Mouse (Mus musculus): Measurements from ENCODE around the gene 4930556J24Rik. TPM values are rescaled to one million over a fixed set of nuclear protein-coding genes. Genes with fewer than 3 reads are reported as not detected.
"Not testable (repeated sequence)": the region's sequence is repeated elsewhere in the genome, so short reads cannot be mapped to it uniquely, and the experiment has no call there.

Gene 4930556J24Rik
- total RNA-seq, 4 experiments from 2014 or later: 0.36 to 0.72 TPM; not detected in 2

GRCm38 (mm10) chr11:3974311-3974710 lies 2.3 kb downstream of the 4930556J24Rik start:
- DNase-seq (ENCODE audit: low spot score in 2 of 2): no peak

GRCm38 (mm10) chr11:3973081-3973480 lies 3.5 kb downstream of the 4930556J24Rik start:
- no peak for DNase-seq (ENCODE audit: low spot score in 2 of 2)

- no peak for DNase-seq (ENCODE audit: low spot score in 2 of 2)
Observed at GRCm38 (mm10) chr11:3970361-3970760, 6.2 kb downstream of the 4930556J24Rik start.

- no peak for DNase-seq (ENCODE audit: low spot score in 2 of 2)
Observed at GRCm38 (mm10) chr11:3969837-3970236, 6.7 kb downstream of the 4930556J24Rik start.

- no peak for DNase-seq (ENCODE audit: low spot score in 2 of 2)
Observed at GRCm38 (mm10) chr11:3964416-3965172, 12.0 kb downstream of the 4930556J24Rik start.

GRCm38 (mm10) chr11:3963610-3964415 lies 12.8 kb downstream of the 4930556J24Rik start, which contains the start of gene Pes1:
Gene Pes1 (plus strand): TSS chr11:3963975.
- peak; percentile 77 to 87 for DNase-seq (ENCODE audit: low spot score in 2 of 2)

GRCm38 (mm10) chr11:3963155-3963554 lies 13.4 kb downstream of the 4930556J24Rik start:
- DNase-seq (ENCODE audit: low spot score in 2 of 2): no peak

- DNase-seq (ENCODE audit: low spot score in 2 of 2): no peak
Observed at GRCm38 (mm10) chr11:3961761-3962160, 14.8 kb downstream of the 4930556J24Rik start.

- no peak for DNase-seq (ENCODE audit: low spot score in 2 of 2)
Observed at GRCm38 (mm10) chr11:3960901-3961300, 15.7 kb downstream of the 4930556J24Rik start.

GRCm38 (mm10) chr11:3955371-3955770 lies 21.2 kb downstream of the 4930556J24Rik start:
- not testable (repeated sequence) for DNase-seq (ENCODE audit: low spot score in 2 of 2)

- DNase-seq (ENCODE audit: low spot score in 2 of 2): not testable (repeated sequence)
Observed at GRCm38 (mm10) chr11:3954876-3955275, 21.7 kb downstream of the 4930556J24Rik start.

GRCm38 (mm10) chr11:3946386-3946785 lies 30.2 kb downstream of the 4930556J24Rik start:
- DNase-seq (ENCODE audit: low spot score in 2 of 2): no peak

GRCm38 (mm10) chr11:3941371-3941770 lies 35.2 kb downstream of the 4930556J24Rik start:
- no peak for DNase-seq (ENCODE audit: low spot score in 2 of 2)

GRCm38 (mm10) chr11:3937321-3937874 lies 39.2 kb downstream of the 4930556J24Rik start:
- no peak for DNase-seq (ENCODE audit: low spot score in 2 of 2)

- no peak for DNase-seq (ENCODE audit: low spot score in 2 of 2)
Observed at GRCm38 (mm10) chr11:3936318-3936717, 40.3 kb downstream of the 4930556J24Rik start.

GRCm38 (mm10) chr11:3935135-3935534 lies 41.4 kb downstream of the 4930556J24Rik start:
- no peak for DNase-seq (ENCODE audit: low spot score in 2 of 2)

- DNase-seq (ENCODE audit: low spot score in 2 of 2): no peak
Observed at GRCm38 (mm10) chr11:3933756-3934285, 42.8 kb downstream of the 4930556J24Rik start.

GRCm38 (mm10) chr11:3931511-3932211 lies 44.9 kb downstream of the 4930556J24Rik start, which contains the start of gene Tcn2:
Gene Tcn2 (minus strand): TSS chr11:3932159.
- peak in 1 of 2 experiments; percentile 63 for DNase-seq (ENCODE audit: low spot score in 2 of 2)

GRCm38 (mm10) chr11:3930931-3931330 lies 45.6 kb downstream of the 4930556J24Rik start:
- DNase-seq (ENCODE audit: low spot score in 2 of 2): no peak

- DNase-seq (ENCODE audit: low spot score in 2 of 2): peak in 1 of 2 experiments; percentile 1
Observed at GRCm38 (mm10) chr11:3930019-3930418, 46.6 kb downstream of the 4930556J24Rik start.

GRCm38 (mm10) chr11:3925916-3926315 lies 50.7 kb downstream of the 4930556J24Rik start:
- no peak for DNase-seq (ENCODE audit: low spot score in 2 of 2)
